In the genomic region with DNA sequence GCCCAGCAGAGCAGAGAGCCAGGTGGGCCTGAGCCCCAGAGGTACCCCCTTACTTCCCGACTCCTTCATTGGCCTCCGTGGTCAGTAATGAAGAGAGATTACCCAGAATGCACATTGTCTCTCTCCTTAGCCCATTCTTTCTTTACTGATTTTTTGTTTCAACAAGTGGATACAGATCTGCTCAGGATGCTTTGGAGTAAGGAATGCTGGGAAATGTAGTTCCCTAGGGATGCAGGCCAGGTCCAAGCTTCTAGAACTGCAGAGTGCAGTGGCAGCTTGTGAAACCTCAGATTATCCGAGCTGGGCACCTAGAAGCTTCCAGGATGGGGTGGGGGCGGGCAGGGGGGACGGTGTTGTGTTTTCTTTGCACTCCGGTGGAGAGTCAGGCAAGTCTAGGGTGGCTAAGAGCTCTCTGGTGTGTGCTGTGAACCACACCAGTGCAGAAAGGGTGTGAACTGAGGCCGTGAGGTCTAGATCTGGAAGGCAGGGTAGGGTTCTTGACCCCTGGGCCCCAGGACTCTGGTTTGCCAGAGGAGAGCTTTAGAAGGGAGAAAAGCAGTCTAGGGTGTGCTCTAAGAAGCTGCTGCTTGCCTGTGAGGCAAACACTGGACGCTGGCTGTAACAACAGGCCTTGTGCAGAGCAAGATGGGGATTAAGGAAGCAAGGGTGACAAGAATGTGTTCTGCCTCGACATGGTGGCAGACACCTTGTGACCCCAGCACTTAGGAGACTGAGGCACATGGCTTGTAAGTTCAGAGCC, we compare ENCODE assay signal across 18 mouse cellular contexts. TPM values are rescaled to one million over a fixed set of nuclear protein-coding genes. Genes with fewer than 3 reads are reported as not detected.
"Had no signal": no experiment of that assay in that cellular context is flagged by ENCODE, and none has a peak within 500 bp of the region (broad histone marks: within the 10 kb centered on the region; RNA-seq: fewer than 3 reads in every experiment).

No protein-coding gene starts in this region.

- H3K4me3 ChIP-seq: midbrain, embryonic 10.5 days; midbrain, embryonic 13.5 days; myocyte; neural tube, embryonic 12.5 days; stomach, embryonic 15.5 days had no signal

- ATAC-seq: midbrain, embryonic 13.5 days had no signal

- DNase-seq: lung, adult 18-20 months; lung, embryonic 14.5 days; lung, postnatal 10 days; right cerebral cortex, postnatal 14 days; thymus, adult 2 months; thymus, postnatal 14 days; thymus, postnatal 36 days had no signal

- H3K4me1 ChIP-seq: midbrain, embryonic 10.5 days; midbrain, embryonic 13.5 days; neural tube, embryonic 12.5 days; stomach, embryonic 15.5 days had no signal

- H3K9ac ChIP-seq: liver, embryonic 14.5 days; lung, embryonic 14.5 days; midbrain, embryonic 13.5 days; neural tube, embryonic 12.5 days; stomach, embryonic 15.5 days had no signal

- H3K27me3 ChIP-seq: midbrain, embryonic 13.5 days; neural tube, embryonic 12.5 days; stomach, embryonic 15.5 days had no signal

- H3K9me3 ChIP-seq: midbrain, embryonic 10.5 days; midbrain, embryonic 13.5 days; neural tube, embryonic 12.5 days; stomach, embryonic 15.5 days had no signal

- H3K4me2 ChIP-seq: liver, embryonic 11.5 days; lung, embryonic 14.5 days; midbrain, embryonic 13.5 days; neural tube, embryonic 12.5 days; stomach, embryonic 15.5 days had no signal

- H3K27ac ChIP-seq: liver, embryonic 14.5 days; midbrain, embryonic 10.5 days; midbrain, embryonic 13.5 days; neural tube, embryonic 12.5 days; stomach, embryonic 15.5 days; stomach, postnatal 0 days had no signal

RNA-seq across cellular contexts. Expression of a gene that starts 14.3 kb away (rescaled TPM):
- polyA plus RNA-seq: myocyte had no signal

RNA-seq across cellular contexts. Expression of a gene that starts 19.7 kb away (rescaled TPM):
- total RNA-seq: megakaryocyte-erythroid progenitor cell, adult 5-6 weeks had no signal

RNA-seq across cellular contexts. Expression of a gene that starts 45.7 kb away (rescaled TPM):
- total RNA-seq: megakaryocyte-erythroid progenitor cell, adult 5-6 weeks; neutrophil, adult 5-6 weeks had no signal
- polyA plus RNA-seq: liver, embryonic 14.5 days; lung, embryonic 14.5 days; midbrain, embryonic 10.5 days; spleen, adult 2 months; stomach, postnatal 0 days had no signal
